Mouse (Mus musculus) kidney, embryonic 14.5 days (tissue): ENCODE measurements at regions not wholly inside any gene's neighbourhood (a gene's known extent, or its start where the extent isn't known, plus 50 kb on each side); places are given as distances from the start of the nearest gene placed in this dataset.

Experiments
- ATAC-seq: fragments of 200-750 bp; cut with Nextera tagmentation; 2 replicates; pipeline ENCODE4 v1.8.0; 2017; ENCODE audit warnings: moderate number of reproducible peaks, mild to moderate bottlenecking, moderate TSS enrichment, moderate library complexity; ENCODE audit not compliant: low FRiP score, low TSS enrichment
- H3K27ac ChIP-seq: fragments of 300-500 bp; sonication (generic); 2 replicates; pipeline ENCODE4 v1.5.1; 2014; ENCODE audit warnings: low read depth, mild to moderate bottlenecking, low read length, moderate library complexity, mixed read lengths
- H3K27me3 ChIP-seq: fragments of 300-500 bp; sonication (generic); 2 replicates; pipeline ENCODE4 v1.6.1; 2014; ENCODE audit warnings: mild to moderate bottlenecking, low read length; ENCODE audit not compliant: control insufficient read depth, insufficient read depth
- H3K36me3 ChIP-seq: fragments of 300-500 bp; sonication (generic); 2 replicates; pipeline ENCODE4 v1.6.1; 2014; ENCODE audit warnings: low read length, mixed read lengths; ENCODE audit not compliant: control insufficient read depth, insufficient read depth
- H3K4me1 ChIP-seq: fragments of 300-500 bp; sonication (generic); 2 replicates; pipeline ENCODE4 v1.6.1; 2014; ENCODE audit warnings: low read length, mixed read lengths; ENCODE audit not compliant: control insufficient read depth, insufficient read depth
- H3K4me2 ChIP-seq: fragments of 300-500 bp; sonication (generic); replicated peaks from 2 replicates; pipeline ENCODE4 v1.6.1; 2014; ENCODE audit warnings: low read depth, mild to moderate bottlenecking, low read length
- H3K4me3 ChIP-seq: fragments of 300-500 bp; sonication (generic); 2 replicates; pipeline ENCODE4 v1.5.1; 2014; ENCODE audit warnings: mild to moderate bottlenecking, low read length
- H3K9ac ChIP-seq: fragments of 300-500 bp; sonication (generic); 2 replicates; pipeline ENCODE4 v1.6.1; 2014; ENCODE audit warnings: low read depth, mild to moderate bottlenecking, low read length, moderate library complexity
- H3K9me3 ChIP-seq: fragments of 300-500 bp; sonication (generic); 2 replicates; pipeline ENCODE4 v1.6.1; 2016; ENCODE audit warnings: low read length; ENCODE audit not compliant: control insufficient read depth
- WGBS: fragments of 180-500 bp; shearing (Covaris S2); extraction: QIAGEN DNeasy Blood & Tissue Kit; methylation state at CpG from one replicate; pipeline ENCODE4 v1.1.7; 2014; 5-methylcytosine and 5-hydroxymethylcytosine counted together

DNA sequence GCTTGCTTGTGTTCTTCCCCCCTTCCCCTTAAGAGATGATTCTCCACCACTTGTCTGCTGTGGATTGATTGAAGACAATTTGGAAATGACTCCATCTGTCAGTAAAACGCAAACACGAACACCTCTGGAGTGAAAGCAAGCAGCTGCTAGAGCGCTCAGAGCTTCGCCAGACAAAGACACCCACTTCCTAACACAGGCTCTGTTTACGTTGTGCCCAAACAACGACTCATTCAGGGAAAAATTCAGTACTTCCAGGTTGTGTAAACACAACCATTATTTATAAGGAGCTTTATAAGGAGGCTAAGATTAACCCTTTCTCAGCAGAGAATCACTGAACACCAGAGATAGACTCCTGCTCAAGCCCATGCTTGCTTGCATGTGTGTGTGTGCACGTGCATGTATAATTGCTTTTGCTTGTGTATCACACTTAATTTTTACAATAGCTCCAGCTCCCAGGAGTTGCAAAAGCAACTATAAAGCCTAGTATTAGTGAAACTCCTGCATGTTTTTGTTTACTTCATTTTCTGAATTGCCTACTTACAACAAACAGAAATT lies 209.5 kb downstream of the Btg1 start:
- H3K27me3 ChIP-seq: no peaks in the 10 kb centered on the region
- H3K36me3 ChIP-seq: no peaks in the 10 kb centered on the region
- ATAC-seq: no peak
- no peak overlapping the region for H3K27ac ChIP-seq
- H3K4me1 ChIP-seq: no peaks in the 10 kb centered on the region
- no peak overlapping the region for H3K9ac ChIP-seq
- no peak overlapping the region for H3K4me2 ChIP-seq
- no peaks in the 10 kb centered on the region for H3K9me3 ChIP-seq
- H3K4me3 ChIP-seq: no peak overlapping the region
- 19% methylated on average over 7 of the region's 7 CpGs for whole genome bisulfite sequencing

DNA sequence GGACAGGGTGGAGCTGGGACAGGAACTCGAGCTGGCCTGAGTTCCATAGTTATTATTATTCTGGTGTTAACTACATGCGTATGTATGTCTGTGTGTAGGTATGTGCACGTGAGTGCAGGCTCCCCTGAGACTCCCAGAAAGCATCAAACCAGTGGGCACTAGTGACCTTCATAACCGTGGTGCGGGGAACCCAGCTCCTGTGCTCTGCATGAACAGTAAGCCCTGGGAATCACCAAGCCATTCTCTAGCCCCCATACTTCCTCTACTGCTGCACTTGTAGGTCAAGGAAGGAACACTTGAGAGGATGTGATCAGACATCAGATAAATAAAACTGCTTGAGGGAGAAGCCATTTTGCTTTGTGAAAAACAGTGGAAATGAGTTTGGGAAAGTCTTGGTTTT lies 211.2 kb downstream of the Btg1 start:
- Histone ChIP-seq H3K4me3 (no peak overlapping the region), H3K9me3 (no peaks in the 10 kb centered on the region), H3K4me1 (no peaks in the 10 kb centered on the region), H3K4me2 (no peak overlapping the region), H3K9ac (no peak overlapping the region), H3K27ac (no peak overlapping the region), H3K36me3 (no peaks in the 10 kb centered on the region), H3K27me3 (no peaks in the 10 kb centered on the region)
- 82% methylated on average over 5 of the region's 5 CpGs for WGBS
- ATAC-seq: no peak

DNA sequence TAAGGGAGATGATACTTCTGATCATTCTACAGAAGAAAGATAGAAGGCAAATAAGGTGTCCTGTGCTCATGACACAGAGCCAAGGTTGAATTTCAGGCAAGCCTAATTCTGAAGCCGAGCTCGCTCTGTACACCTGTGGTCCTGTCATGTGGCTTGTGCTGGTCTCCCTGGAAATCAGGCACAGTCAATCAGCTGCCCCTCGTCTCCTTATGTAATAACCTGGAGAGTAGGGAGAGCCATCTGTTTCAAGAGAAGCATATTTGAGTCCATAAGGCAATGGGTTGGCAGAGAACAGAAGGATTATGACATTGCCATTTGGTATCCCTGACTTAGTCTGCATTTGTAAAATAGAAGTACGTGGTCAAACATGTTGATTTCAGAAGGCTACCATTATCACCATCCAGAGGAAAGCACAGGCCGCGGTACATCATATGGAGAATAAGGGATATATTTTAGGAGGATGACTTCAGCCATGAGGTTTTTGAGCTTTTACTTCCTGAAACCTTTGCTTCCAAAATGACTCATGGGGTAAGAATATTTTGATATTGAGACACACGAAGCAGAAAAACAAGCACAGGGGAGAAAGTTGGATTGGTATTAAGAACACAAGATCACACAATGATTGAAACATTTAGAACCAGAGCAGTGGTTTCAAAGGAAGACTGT lies 211.9 kb downstream of the Btg1 start:
- Histone ChIP-seq H3K4me3 (no peak overlapping the region), H3K27ac (no peak overlapping the region), H3K27me3 (no peaks in the 10 kb centered on the region), H3K4me1 (no peaks in the 10 kb centered on the region), H3K36me3 (no peaks in the 10 kb centered on the region), H3K9me3 (no peaks in the 10 kb centered on the region), H3K9ac (no peak overlapping the region), H3K4me2 (no peak overlapping the region)
- 86% methylated on average over 7 of the region's 7 CpGs for WGBS
- ATAC-seq: no peak

DNA sequence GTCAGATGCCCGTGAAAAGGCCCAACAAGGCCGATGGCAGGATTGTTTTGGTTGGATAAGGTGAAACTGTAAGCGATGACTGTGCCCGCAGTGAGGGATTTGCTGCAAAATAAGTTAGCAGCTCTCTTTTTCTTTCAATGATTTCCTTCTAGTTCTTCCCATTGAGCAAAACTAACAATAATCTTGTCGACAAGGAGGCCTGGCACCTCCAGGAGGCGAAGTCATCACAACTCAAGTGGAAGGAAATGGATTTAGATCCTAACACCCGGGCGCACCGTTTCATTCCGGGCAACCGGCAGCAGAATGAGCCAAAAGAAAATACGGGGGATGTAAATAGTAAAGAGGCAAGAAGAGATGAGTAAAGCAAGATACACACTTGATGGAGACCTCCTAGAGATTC lies 214.3 kb downstream of the Btg1 start:
- Histone ChIP-seq H3K4me1 (no peaks in the 10 kb centered on the region), H3K27ac (no peak overlapping the region), H3K4me2 (no peak overlapping the region), H3K9me3 (no peaks in the 10 kb centered on the region), H3K9ac (no peak overlapping the region), H3K36me3 (no peaks in the 10 kb centered on the region), H3K4me3 (no peak overlapping the region), H3K27me3 (no peaks in the 10 kb centered on the region)
- no peak for ATAC-seq
- WGBS: 93% methylated on average over 12 of the region's 12 CpGs

DNA sequence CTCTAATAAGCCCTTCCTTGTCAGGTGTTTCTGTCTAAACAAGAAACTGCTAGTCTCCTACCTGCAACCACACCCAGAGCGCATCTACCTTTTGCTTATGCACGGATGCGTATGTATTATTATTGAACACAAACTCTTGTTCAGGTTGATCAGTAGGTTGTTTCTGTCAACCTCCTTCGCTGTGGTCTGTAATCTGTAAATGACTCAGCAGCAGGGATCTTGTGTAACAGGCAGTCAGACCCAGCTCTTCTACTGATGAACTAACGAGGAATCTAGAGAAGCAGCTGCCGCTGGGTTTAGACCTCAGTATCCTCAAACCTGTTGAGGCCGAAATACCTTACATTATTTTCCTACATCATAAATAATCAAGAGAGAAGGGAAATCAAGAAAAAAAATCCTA lies 220.4 kb downstream of the Btg1 start:
- 92% methylated on average over 7 of the region's 7 CpGs for WGBS
- Histone ChIP-seq H3K36me3 (no peaks in the 10 kb centered on the region), H3K4me3 (no peak overlapping the region), H3K4me1 (no peaks in the 10 kb centered on the region), H3K4me2 (no peak overlapping the region), H3K9me3 (no peaks in the 10 kb centered on the region), H3K27me3 (no peaks in the 10 kb centered on the region), H3K9ac (no peak overlapping the region), H3K27ac (no peak overlapping the region)
- no peak for ATAC-seq

DNA sequence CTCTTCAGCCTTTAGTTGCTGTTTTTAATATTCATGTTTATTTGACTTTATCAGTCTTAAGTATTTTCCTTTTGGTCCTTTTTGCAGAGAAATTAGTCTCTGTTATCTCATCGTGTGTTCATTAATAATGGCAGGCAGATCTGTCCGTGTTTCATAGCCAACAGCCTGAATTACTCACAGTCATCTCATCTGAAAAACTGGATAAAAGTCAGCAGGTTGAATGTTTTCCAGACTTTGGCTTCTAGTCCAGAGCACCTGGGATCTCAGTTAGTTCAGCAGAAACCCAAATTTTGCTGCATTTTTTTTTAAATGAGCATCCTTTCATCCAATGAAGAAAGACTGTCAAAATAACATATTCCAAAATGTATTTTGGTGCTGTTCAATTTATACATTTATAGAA lies 224.3 kb downstream of the Btg1 start:
- no peak overlapping the region for H3K4me2 ChIP-seq
- 78% methylated on average over 2 of the region's 2 CpGs for WGBS

DNA sequence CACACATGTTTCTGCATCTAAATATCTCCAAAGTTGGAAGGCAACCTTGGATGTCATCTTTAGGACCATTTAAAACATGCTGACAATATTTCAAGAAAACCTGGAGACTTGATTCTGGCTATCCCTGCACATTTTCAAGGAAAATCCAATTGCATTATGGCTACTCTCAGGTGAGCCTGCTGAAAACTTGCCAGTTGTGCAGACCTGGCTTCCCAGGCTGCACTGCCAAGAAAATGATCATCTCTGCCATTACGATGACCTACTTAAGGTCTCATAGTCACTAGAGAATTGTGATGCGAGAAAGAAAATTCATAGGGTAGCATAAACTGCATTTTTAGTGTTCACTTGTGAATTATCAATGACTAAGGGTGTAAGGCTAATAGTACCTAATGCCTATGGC lies 225.2 kb downstream of the Btg1 start:
- Histone ChIP-seq H3K9ac (no peak overlapping the region), H3K9me3 (no peaks in the 10 kb centered on the region), H3K27me3 (no peaks in the 10 kb centered on the region), H3K4me3 (no peak overlapping the region), H3K27ac (no peak overlapping the region), H3K4me2 (no peak overlapping the region), H3K36me3 (no peaks in the 10 kb centered on the region), H3K4me1 (no peaks in the 10 kb centered on the region)
- no peak for ATAC-seq
- WGBS: 93% methylated on average over 2 of the region's 2 CpGs

More for the DNA sequence above, 224.3 kb downstream of the Btg1 start:
- H3K4me3 ChIP-seq: no peak overlapping the region
- ATAC-seq: no peak
- H3K9me3 ChIP-seq: no peaks in the 10 kb centered on the region
- no peak overlapping the region for H3K27ac ChIP-seq
- H3K36me3 ChIP-seq: no peaks in the 10 kb centered on the region
- no peaks in the 10 kb centered on the region for H3K27me3 ChIP-seq
- H3K4me1 ChIP-seq: no peaks in the 10 kb centered on the region
- no peak overlapping the region for H3K9ac ChIP-seq

DNA sequence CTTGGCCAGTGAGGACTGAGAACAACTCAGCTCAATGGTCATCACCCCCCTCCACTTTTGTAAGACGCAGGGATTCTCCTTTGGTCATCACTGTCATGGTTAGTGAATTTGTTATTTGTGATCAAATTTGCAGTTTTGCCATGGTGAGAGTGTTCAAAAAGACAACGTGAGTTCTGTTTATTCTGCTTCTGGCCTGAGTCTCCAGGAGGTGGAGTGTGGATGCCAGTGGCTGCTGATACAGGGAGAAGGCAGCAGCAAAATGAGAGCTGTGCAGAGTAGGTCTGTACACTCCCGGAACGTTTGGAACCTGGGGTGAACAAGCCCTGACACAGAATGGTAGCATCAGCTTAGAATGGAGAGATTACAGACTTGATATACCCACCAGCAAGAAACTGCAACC lies 229.1 kb downstream of the Btg1 start:
- 84% methylated on average over 4 of the region's 4 CpGs for WGBS
- Histone ChIP-seq H3K27me3 (no peaks in the 10 kb centered on the region), H3K4me3 (no peak overlapping the region), H3K27ac (no peak overlapping the region), H3K9me3 (no peaks in the 10 kb centered on the region), H3K9ac (no peak overlapping the region), H3K36me3 (no peaks in the 10 kb centered on the region), H3K4me2 (no peak overlapping the region), H3K4me1 (no peaks in the 10 kb centered on the region)
- no peak for ATAC-seq

DNA sequence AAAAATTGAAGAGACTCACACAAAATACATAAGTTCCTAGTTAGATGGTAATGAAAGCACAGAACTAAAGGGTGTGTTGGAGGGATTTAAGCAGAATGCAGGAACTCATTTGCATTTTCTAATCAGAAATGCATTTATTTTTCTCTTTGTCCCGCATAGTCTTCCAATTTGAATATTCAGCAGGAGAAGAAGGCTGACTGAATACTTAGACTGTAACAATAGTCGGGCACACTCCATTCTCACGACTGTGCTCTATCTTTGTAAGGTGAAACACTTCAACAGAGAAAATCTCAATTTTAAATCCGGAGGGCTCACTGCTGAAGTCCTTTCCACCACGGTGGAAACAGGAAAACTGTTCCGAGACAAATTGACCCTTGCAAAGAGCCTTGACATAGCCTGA lies 230.2 kb downstream of the Btg1 start:
- ATAC-seq: no peak
- 72% methylated on average over 6 of the region's 6 CpGs for WGBS

More for the DNA sequence above, 230.2 kb downstream of the Btg1 start:
- no peak overlapping the region for H3K4me3 ChIP-seq
- H3K27me3 ChIP-seq: no peaks in the 10 kb centered on the region
- H3K4me2 ChIP-seq: no peak overlapping the region
- H3K4me1 ChIP-seq: no peaks in the 10 kb centered on the region
- no peak overlapping the region for H3K9ac ChIP-seq
- H3K36me3 ChIP-seq: no peaks in the 10 kb centered on the region
- no peaks in the 10 kb centered on the region for H3K9me3 ChIP-seq
- no peak overlapping the region for H3K27ac ChIP-seq
